Mouse (Mus musculus) kidney, adult 2 months (tissue): ENCODE measurements around the gene Car5a.

Experiments
- CTCF ChIP-seq: fragments of 200-500 bp; conservative IDR thresholded peaks from 2 replicates; pipeline ENCODE4 v1.5.1; 2011; ENCODE audit warnings: low read depth, mild to moderate bottlenecking, control low read depth, low read length, moderate library complexity, mixed read lengths; ENCODE audit not compliant: insufficient read depth, insufficient read length
- POLR2A ChIP-seq: fragments of 200-500 bp; IDR thresholded peaks from one replicate; pipeline ENCODE4 v1.6.1; 2011; ENCODE audit warnings: low read depth, low read length, control low read depth

DNA sequence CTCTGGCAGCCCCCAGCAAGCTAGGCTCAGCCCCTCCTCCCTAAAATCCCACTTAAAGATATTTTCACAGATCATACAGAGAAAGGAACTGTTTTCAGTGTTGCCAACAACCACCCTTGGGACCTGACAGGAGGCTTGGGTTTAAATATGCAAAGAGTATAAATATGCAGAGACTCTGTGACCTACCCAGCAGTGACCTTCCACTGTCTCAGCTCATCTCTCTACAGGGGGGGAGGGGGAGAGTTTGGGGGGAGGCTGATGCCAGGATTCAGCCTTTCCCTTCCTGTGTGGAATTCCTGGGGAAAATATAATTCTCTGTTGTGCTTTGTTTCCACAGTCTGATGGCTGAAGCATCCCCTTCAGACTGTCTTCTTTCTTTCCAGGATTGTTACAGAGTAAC, 9.8 kb downstream of the Car5a start:
- no peak for TF ChIP-seq CTCF
- no peak for TF ChIP-seq POLR2A
